Mouse (Mus musculus) C2C12 (cell line): ENCODE results near the gene Sept8.

ENCODE experiments used
- CTCF ChIP-seq: IDR thresholded peaks from one replicate; pipeline ENCODE4 v1.5.1; 2011; ENCODE audit not compliant: control insufficient read depth, insufficient read depth, insufficient read length
- MYOG ChIP-seq: IDR thresholded peaks from one replicate; pipeline ENCODE4 v1.6.1; 2011; ENCODE audit not compliant: control insufficient read depth, insufficient read length; ENCODE audit errors: extremely low read depth
- USF1 ChIP-seq: IDR thresholded peaks from one replicate; pipeline ENCODE4 v1.6.1; 2011; ENCODE audit warnings: low read depth, mild to moderate bottlenecking, control low read depth, moderate library complexity

DNA sequence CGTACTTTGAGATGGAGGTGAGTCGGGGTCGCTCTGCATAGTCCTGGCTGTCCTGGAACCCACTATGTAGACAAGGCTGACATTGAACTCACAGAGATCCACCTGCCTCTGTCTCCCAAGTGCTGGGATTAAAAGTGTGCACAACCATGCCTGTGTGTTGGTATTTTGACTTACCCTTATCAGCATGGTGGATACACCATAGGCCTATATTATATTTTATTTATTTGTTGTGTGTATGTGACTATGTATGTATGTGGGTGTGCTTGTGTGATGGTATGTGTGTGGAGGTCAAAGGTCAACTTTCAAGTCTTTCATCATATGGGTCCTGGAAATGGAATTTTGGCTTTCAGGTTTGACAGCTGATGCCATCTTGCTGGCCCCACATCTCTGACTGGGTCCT is 3.3 kb downstream of the Sept8 start:
- TF ChIP-seq CTCF (no peak), MYOG (no peak), USF1 (no peak)
